8 mouse cellular contexts compared by ENCODE assay signal in genomic region chr17:27969365-27969764, GRCm38 (mm10). TPM values are rescaled to one million over a fixed set of nuclear protein-coding genes. Genes with fewer than 3 reads are reported as not detected.
A peak's percentile ranks its signal among the peaks of the same experiment; 100 is the strongest.
DNase-seq lines count a peak whose midpoint lies in the region; ATAC-seq and TF ChIP-seq lines count a peak whose summit lies in the region.

No protein-coding gene starts in this region.

- no peak for TF ChIP-seq RAD21 in MEL (IDR thresholded peaks at IDR 0.05; ENCODE audit: low read depth, low read length)

- WGBS in forebrain, postnatal 0 days = 78% methylated on average over 8 of the region's 8 CpGs
- WGBS in forebrain, embryonic 11.5 days = 89% methylated on average over 8 of the region's 8 CpGs
- WGBS in heart, embryonic 16.5 days = 67% methylated on average over 8 of the region's 8 CpGs
- 57% methylated on average over 8 of the region's 8 CpGs for WGBS in lung, embryonic 15.5 days

- no peak overlapping the region for H3K4me3 ChIP-seq in forebrain, postnatal 0 days (ENCODE audit: low read depth, low read length)
- no peak overlapping the region for H3K4me3 ChIP-seq in forebrain, embryonic 11.5 days (ENCODE audit: low read depth, low read length)
- H3K4me3 ChIP-seq in MEL (ENCODE audit: control insufficient read depth in 1 of 2, insufficient read depth in 1 of 2, low read depth in 2 of 2, low read length in 2 of 2) = no peak overlapping the region
- H3K4me3 ChIP-seq in heart, embryonic 16.5 days (ENCODE audit: low read length) = no peak overlapping the region
- no peak overlapping the region for H3K4me3 ChIP-seq in lung, embryonic 15.5 days

- no peak for TF ChIP-seq POLR2A in MEL (IDR thresholded peaks at IDR 0.05; ENCODE audit: control insufficient read depth in 1 of 2, insufficient read depth in 1 of 2, low read depth in 1 of 2, low read length in 2 of 2, poor library complexity in 1 of 2)

- no peaks in the 10 kb centered on the region for H3K27me3 ChIP-seq in forebrain, postnatal 0 days (ENCODE audit: insufficient read depth, low read length)
- no peaks in the 10 kb centered on the region for H3K27me3 ChIP-seq in forebrain, embryonic 11.5 days (ENCODE audit: control insufficient read depth, insufficient read depth, low read length)
- no peaks in the 10 kb centered on the region for H3K27me3 ChIP-seq in MEL (ENCODE audit: control insufficient read depth in 1 of 2, insufficient read depth in 2 of 2, low read length in 2 of 2)
- no peaks in the 10 kb centered on the region for H3K27me3 ChIP-seq in heart, embryonic 16.5 days (ENCODE audit: control insufficient read depth, insufficient read depth, low read length)
- H3K27me3 ChIP-seq in lung, embryonic 15.5 days = no peaks in the 10 kb centered on the region

- no peak for DNase-seq in forebrain, postnatal 0 days
- no peak for DNase-seq in forebrain, embryonic 11.5 days (ENCODE audit: low spot score)
- peak; percentile 25 for DNase-seq in MEL (ENCODE audit: low read depth, low spot score)
- no peak for DNase-seq in MN1 (ENCODE audit: low spot score)
- DNase-seq in layer of hippocampus, postnatal 36 days = no peak
- no peak for DNase-seq in left cerebral cortex, postnatal 36 days (ENCODE audit: low spot score in 2 of 2)

- ATAC-seq in forebrain, postnatal 0 days = no peak
- ATAC-seq in forebrain, embryonic 11.5 days (replicated peaks; ENCODE audit: low FRiP score) = no peak
- ATAC-seq in heart, embryonic 16.5 days (replicated peaks; ENCODE audit: extremely low read depth, insufficient read depth, low FRiP score) = peak; percentile 33; the same call in 1 of the 2 replicates
- ATAC-seq in lung, embryonic 15.5 days (ENCODE audit: borderline replicate concordance, extremely low read depth, low FRiP score, low TSS enrichment) = peak; percentile 58

- TF ChIP-seq CTCF in forebrain, postnatal 0 days (IDR thresholded peaks at IDR 0.05; ENCODE audit: low read depth) = peak; percentile 53
- peak in 2 of 3 experiments; percentile 4 to 42; a peak in 2 of 6 replicates for TF ChIP-seq CTCF in MEL (IDR thresholded peaks at IDR 0.05 in 2 of 3, conservative IDR thresholded peaks at IDR 0.05 in 1 of 3; ENCODE audit: control insufficient read depth in 1 of 3, insufficient read depth in 1 of 3, low read depth in 2 of 3, low read length in 3 of 3, poor library complexity in 1 of 3, severe bottlenecking in 1 of 3)

- H3K9me3 ChIP-seq in forebrain, postnatal 0 days (ENCODE audit: low read length) = no peaks in the 10 kb centered on the region
- no peaks in the 10 kb centered on the region for H3K9me3 ChIP-seq in forebrain, embryonic 11.5 days (ENCODE audit: control insufficient read depth, low read length)
- no peaks in the 10 kb centered on the region for H3K9me3 ChIP-seq in MEL (replicated peaks; ENCODE audit: insufficient read depth, low read length)
- H3K9me3 ChIP-seq in heart, embryonic 16.5 days (replicated peaks; ENCODE audit: control insufficient read depth, low read length) = no peaks in the 10 kb centered on the region
- no peaks in the 10 kb centered on the region for H3K9me3 ChIP-seq in lung, embryonic 15.5 days

- H3K9ac ChIP-seq in forebrain, postnatal 0 days = no peak overlapping the region
- no peak overlapping the region for H3K9ac ChIP-seq in forebrain, embryonic 11.5 days (ENCODE audit: low read length)
- H3K9ac ChIP-seq in MEL (ENCODE audit: control insufficient read depth, low read depth, low read length, poor library complexity, severe bottlenecking) = no peak overlapping the region
- H3K9ac ChIP-seq in heart, embryonic 16.5 days (ENCODE audit: low read length) = no peak overlapping the region
- no peak overlapping the region for H3K9ac ChIP-seq in lung, embryonic 15.5 days

- H3K4me2 ChIP-seq in forebrain, postnatal 0 days (ENCODE audit: low read depth) = no peak overlapping the region
- no peak overlapping the region for H3K4me2 ChIP-seq in forebrain, embryonic 11.5 days (ENCODE audit: low read depth, low read length, severe bottlenecking)
- no peak overlapping the region for H3K4me2 ChIP-seq in heart, embryonic 16.5 days (ENCODE audit: low read depth, low read length)
- 0 out of 2 replicates have a peak overlapping the region, but pooled peaks have one; percentile 4 for H3K4me2 ChIP-seq in lung, embryonic 15.5 days

- no peaks in the 10 kb centered on the region; the same call in 1 of the 2 replicates for H3K36me3 ChIP-seq in forebrain, postnatal 0 days (ENCODE audit: insufficient read depth)
- H3K36me3 ChIP-seq in forebrain, embryonic 11.5 days (ENCODE audit: control insufficient read depth, insufficient read depth, low read length) = no peaks in the 10 kb centered on the region
- H3K36me3 ChIP-seq in MEL (ENCODE audit: control insufficient read depth in 1 of 2, insufficient read depth in 2 of 2, low read length in 2 of 2) = no peaks in the 10 kb centered on the region
- no peaks in the 10 kb centered on the region for H3K36me3 ChIP-seq in heart, embryonic 16.5 days (ENCODE audit: control insufficient read depth, insufficient read depth)
- no peaks in the 10 kb centered on the region for H3K36me3 ChIP-seq in lung, embryonic 15.5 days

- intact Hi-C loops in left cerebral cortex, postnatal 36 days (cut with DNase I) = no loop called here

- 0 out of 2 replicates have a peak, but pooled peaks cover 6% of the 10 kb centered on the region for H3K4me1 ChIP-seq in forebrain, postnatal 0 days (ENCODE audit: insufficient read depth)
- H3K4me1 ChIP-seq in forebrain, embryonic 11.5 days (replicated peaks; ENCODE audit: control insufficient read depth, insufficient read depth, low read length) = no peaks in the 10 kb centered on the region
- H3K4me1 ChIP-seq in MEL (ENCODE audit: control insufficient read depth in 1 of 2, insufficient read depth in 2 of 2, low read length in 2 of 2) = no peaks in the 10 kb centered on the region
- peaks cover 44% of the 10 kb centered on the region for H3K4me1 ChIP-seq in heart, embryonic 16.5 days (ENCODE audit: control insufficient read depth, insufficient read depth, low read length)
- H3K4me1 ChIP-seq in lung, embryonic 15.5 days = peaks cover 38% of the 10 kb centered on the region

- TF ChIP-seq EP300 in MEL (IDR thresholded peaks at IDR 0.05; ENCODE audit: low read depth in 1 of 2, low read length in 2 of 2) = no peak

- H3K27ac ChIP-seq in forebrain, postnatal 0 days (ENCODE audit: low read depth, low read length) = no peak overlapping the region
- no peak overlapping the region for H3K27ac ChIP-seq in forebrain, embryonic 11.5 days (ENCODE audit: low read depth, low read length)
- no peak overlapping the region for H3K27ac ChIP-seq in MEL (ENCODE audit: control insufficient read depth, low read depth, low read length)
- H3K27ac ChIP-seq in heart, embryonic 16.5 days (ENCODE audit: low read length) = peak overlapping the region; percentile 46
- peak overlapping the region; percentile 68 for H3K27ac ChIP-seq in lung, embryonic 15.5 days

- H3K79me2 ChIP-seq in MEL (ENCODE audit: control insufficient read depth, insufficient read depth, low read length, poor library complexity) = no peaks in the 10 kb centered on the region

TF ChIP-seq in MEL, 35 proteins besides CTCF, POLR2A, EP300 and RAD21:
- TF ChIP-seq POLR2AphosphoS5 (IDR thresholded peaks at IDR 0.05; ENCODE audit: borderline replicate concordance, low read depth, low read length) = no peak
- no peak for TF ChIP-seq BHLHE40 (IDR thresholded peaks at IDR 0.05; ENCODE audit: borderline replicate concordance, low read depth, low read length)

RNA-seq across cellular contexts. Expression of gene Taf11, which starts 59.7 kb away (rescaled TPM):
- total RNA-seq in forebrain, postnatal 0 days (2014; rRNA removed) = 22.9 and 23.9 TPM in 2 replicates
- 53.1 and 60.6 TPM in 2 replicates for polyA plus RNA-seq in forebrain, postnatal 0 days (2015; fragmentation: Nextera tagmentation; extraction: Ambion mirVana)
- 92.1 and 98.5 TPM in 2 replicates for polyA plus RNA-seq in forebrain, embryonic 11.5 days (2014; fragmentation: Nextera tagmentation; extraction: Ambion mirVana)
- total RNA-seq in MEL (2012; rRNA removed) = 40.8 and 45.7 TPM in 2 replicates
- polyA plus RNA-seq in MEL (2012; ENCODE audit: insufficient read depth in 1 of 2, insufficient read length in 2 of 2, low read depth in 1 of 2, low replicate concordance in 2 of 2, missing spikeins in 1 of 2) = 10 to 100 TPM in 1 of 2 experiments, not detected in 1; 77.8 TPM
- 44.5 and 49.9 TPM in 2 replicates for polyA plus RNA-seq in heart, embryonic 16.5 days (2015; fragmentation: Nextera tagmentation; extraction: Ambion mirVana)
- 68.6 and 73.5 TPM in 2 replicates for polyA plus RNA-seq in lung, embryonic 15.5 days (2015; fragmentation: Nextera tagmentation; extraction: Ambion mirVana)
- total RNA-seq in layer of hippocampus, postnatal 36 days (2021) = 10 to 100 TPM; 34.6 to 37.4 TPM
- 10 to 100 TPM; 47.2 to 47.7 TPM for total RNA-seq in left cerebral cortex, postnatal 36 days (2021)

Comparison
In these comparisons a context has a peak if more than half of its experiments do, and no peak if none do; other contexts are left out.
1. ATAC-seq: peak in heart, embryonic 16.5 days (single experiment) and lung, embryonic 15.5 days (single experiment); none in forebrain, postnatal 0 days (single experiment) and forebrain, embryonic 11.5 days (single experiment).
2. H3K27ac ChIP-seq: peak in heart, embryonic 16.5 days (single experiment) and lung, embryonic 15.5 days (single experiment); none in forebrain, postnatal 0 days (single experiment), forebrain, embryonic 11.5 days (single experiment) and MEL (single experiment).